Mouse (Mus musculus): ENCODE data around the gene Armh1.

The Armh1 gene

DNA sequence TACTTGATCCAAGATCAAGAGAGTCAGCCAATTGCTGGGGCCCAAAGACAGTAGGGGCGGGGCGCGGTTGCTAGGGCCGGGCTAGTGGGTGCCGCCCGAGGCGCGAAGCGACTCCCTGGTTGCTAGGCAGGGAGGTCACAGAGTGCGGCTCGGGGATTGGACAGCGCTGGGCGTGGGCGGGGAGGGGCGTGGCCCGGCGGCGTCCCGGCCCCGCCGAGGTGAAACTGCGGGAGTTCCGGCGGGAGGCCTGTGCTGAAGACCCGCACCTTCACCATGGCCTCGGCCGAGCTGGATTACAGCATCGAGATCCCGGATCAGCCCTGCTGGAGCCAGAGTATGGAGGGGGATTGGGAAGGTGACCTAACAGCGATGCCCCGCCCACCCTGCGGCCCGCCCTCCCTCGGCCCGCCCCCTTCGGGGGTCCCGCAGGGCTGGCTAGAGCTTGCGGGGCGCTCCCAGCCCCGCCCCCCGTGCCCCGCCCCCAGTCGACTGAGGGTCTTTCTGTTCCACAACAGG is at the start of gene Armh1, which contains the start of gene Tmem53:
Gene Armh1, minus strand, starts transcription at position 325 of the 516 bp plus-strand sequence.
Gene Tmem53, plus strand, starts transcription at position 151 of the 516 bp plus-strand sequence.
- in situ Hi-C loops (cut with MboI, MseI) = no loop called here

DNA sequence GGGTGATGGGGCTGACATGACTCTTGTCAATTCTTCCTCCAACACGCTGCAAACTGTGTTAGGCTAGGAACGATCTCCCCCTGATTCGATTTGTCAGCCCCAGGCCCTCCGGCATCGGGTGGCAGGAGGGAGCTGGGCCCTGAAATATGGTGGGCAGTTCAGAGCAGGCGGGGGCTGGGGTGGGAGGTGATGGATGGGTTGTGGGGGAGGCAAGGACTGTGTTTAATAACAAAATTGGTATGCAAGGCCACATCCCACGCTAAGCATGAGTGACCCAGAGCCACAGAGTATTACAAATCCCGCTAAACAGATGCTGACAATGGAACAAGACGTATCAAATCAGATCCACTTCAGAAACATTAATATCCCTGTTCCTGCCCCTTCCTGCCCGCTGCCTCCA is 48.0 kb upstream of the Armh1 start:
- in situ Hi-C loops (cut with MboI, MseI) = no loop called here

DNA sequence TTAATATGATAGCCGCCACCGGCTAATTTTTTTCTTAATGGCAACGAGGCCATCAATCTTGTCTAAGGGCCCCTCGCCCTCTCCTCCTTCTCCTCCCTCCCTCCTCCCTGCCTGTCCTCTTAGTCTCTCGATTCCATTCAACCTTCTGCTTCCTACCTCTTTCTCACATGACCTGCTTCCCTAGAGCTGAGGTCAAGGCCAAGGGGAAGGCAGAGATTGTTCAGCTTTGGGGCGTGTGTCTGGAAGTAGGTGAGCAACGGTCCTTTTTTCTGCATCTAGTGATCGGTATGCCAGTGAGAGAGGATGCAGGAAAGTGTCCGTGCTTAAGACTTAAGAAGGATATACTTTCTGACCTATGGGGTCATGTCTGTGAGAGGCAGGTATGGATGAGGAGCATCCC is 45.9 kb upstream of the Armh1 start:
- in situ Hi-C loops (cut with MboI, MseI) = no loop called here

DNA sequence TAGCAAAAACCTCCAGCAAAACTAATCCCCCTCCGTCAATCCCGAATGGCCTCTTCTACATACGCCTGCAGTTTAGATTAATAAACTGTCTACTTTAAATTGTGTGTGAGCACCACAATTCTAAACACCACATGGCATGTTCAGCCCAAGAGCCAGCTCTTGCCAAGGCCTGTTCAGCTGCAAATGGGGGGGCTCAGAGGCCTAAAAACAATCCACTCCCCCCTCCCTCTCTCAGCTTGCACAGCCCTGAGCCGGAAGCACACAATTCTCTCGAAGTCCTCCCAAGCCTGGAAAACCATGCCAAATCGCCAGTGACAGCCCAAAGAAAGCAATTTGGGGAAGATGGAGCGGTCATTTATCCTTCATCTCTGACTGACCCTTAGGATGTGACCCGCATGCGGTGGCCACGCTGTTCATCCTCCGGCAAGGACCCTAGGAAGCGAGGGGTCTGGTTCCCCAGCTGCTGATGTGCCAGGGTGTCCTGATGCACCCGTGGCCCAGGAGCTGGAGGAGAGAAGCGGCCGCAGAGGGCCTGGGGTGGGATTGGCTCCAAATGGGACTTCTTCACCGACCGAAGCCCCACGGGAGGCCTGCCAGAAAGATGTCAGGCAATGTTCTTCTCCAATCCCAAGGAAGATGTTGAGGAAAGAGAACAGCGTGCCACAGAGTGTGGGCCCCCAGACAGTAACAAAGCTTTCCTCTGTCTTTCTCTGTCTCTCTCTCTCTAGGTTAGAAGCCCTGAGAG is 45.1 kb upstream of the Armh1 start:
- in situ Hi-C loops (cut with MboI, MseI) = no loop called here

DNA sequence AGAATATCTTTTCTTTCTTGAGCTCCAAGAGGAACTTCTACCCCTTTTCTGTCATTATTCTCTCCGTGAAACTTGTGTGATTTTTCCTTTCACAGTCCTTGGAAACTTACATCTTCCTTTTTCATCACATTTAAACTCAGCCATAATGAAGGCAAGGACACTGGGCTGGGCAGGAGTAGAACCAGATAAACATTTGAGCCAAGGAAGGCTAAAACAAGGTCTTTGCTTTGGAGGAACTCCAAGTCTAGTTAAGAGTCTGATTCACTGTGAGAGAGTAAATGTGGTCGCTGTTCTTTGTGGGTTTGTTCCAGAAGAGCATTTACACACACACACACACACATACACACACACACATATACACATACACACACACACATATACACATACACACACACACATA is 39.8 kb upstream of the Armh1 start:
- in situ Hi-C loops (cut with MboI, MseI) = no loop called here

DNA sequence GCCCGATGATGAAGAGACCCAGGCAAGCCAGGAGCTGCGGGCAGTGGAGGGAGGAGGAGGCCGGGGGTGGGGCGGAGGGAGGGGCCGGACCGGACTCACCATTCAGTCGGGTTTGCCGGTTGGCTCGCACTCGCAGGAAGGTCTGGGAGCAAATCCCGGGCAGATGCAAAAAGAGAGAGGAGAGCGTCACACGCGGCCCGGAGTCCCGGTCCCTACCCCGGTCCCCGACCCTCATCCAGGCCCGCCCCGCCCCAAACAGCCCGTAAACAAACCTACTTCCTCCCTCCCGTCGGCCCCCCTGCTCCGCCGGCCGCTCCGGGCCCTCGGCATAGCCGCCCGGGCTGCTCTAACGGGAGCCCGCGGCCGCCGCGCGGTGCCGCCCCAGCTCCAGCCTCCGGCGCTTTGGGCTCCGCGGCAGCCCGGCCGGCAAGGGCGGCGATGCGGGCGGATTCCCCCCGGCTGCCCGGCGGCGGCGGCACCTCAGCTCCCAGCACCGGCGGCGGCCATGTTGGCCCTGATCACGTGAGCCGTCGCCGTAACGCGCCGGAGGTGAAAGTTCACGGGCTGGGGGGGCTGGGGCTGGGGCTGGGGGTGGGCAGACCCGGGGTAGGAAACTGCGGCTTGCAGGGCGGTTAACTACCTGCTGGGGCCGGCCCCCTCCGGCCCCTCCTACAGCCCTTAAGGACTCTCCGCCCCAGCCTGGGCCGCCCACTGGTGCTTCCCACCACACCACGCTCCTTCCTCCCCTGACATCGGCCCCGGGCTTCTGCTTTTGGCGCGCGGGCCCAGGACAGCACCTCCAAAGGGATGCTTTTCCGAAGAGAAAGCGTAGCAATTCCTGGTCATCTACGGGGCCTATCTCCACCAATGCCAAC is 37.2 kb upstream of the Armh1 start:
- in situ Hi-C loops (cut with MboI, MseI) = no loop called here

DNA sequence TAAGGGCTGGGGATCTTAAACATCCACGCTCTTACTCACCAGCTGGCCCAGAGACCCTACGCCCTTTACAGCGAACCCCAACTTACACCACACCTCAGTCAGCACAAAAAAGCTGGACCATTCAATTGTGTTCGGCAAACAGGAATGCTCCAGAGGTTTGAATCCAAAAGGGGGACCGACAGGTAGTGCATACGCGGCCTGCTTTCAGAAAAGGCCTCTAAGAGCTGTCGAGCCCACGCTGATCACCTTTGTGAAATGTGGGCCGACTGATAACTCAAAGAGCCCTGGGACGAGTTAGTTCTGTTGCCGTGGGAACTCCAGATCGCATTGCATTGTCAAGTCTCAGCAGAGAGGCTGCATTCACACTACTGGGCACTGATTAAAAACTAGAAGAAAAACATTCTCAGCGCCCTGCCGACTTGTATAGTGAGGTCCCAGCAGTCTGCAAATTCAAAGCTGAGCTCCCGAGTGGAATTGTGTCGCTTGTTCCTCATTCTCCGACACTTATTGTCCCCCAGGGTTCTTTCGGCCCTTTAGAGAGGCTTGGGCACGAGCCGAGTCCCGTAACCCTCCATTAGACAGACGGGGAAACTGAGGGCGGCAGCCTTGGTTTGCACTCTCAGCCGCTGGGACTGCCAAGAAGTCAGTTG is 36.5 kb upstream of the Armh1 start:
- in situ Hi-C loops (cut with MboI, MseI) = no loop called here

DNA sequence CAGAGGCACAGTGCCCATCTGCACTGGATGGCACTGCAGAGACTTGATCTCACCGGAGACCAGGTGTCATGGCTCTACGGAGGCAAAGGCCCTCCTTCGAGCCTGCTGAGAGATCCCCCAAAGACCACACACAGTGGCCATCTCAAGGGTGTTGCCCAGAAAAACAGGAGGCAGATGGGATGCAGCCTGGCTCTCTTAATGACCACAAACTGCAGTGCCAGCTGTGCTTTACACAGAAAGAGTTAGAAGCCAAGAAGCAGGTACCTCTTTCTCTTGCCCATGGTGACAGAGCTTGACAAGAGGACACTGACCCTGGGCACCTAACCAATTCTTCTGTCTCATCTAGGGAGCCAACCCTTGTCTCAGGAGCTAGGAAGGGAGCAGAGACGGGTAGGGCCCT is 32.4 kb upstream of the Armh1 start:
- in situ Hi-C loops (cut with MboI, MseI) = no loop called here

DNA sequence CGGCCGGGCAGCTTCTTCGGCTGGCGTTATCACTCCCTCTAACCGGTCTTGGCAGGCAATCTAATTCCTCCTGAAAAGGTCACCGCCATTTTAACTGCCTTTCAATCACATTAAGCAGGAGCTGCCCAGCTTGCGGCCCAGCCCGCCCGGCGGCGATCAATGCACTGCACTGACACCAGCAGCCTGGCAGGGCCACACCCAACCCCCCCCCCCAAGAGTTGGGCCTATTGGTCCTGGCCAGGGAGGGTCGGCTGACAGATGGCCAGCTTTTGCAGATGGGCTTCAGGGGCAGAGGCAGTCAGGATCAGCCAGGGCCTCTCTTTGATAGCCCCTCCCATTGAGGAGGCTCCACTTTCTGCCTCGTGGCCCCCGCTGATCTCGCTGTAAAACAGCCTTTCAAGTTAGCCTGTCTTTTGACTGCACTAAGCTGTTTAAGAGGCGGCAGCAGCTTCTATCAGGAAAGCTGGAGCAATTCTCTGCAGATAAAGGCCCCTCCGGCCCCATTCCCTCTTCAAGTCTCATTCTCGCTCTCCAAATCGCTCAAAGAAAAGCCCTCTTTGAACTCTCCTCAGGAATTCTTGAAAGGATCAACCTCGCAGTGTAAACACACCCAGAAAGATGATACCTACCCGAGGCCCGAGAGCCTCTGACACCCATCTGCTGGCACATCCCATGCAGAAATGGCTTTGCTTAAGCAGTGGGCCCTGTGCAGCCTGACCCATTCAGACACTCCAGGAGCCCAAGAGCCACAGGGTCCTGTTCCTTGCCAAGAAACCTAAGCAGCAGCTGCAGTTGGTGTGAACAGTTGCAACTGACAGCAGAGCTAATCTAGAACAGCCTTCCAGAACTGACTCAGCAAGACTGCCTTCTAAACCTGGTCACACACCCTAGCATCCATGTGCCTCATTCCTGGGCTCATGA is 31.6 kb upstream of the Armh1 start:
- in situ Hi-C loops (cut with MboI, MseI) = no loop called here

DNA sequence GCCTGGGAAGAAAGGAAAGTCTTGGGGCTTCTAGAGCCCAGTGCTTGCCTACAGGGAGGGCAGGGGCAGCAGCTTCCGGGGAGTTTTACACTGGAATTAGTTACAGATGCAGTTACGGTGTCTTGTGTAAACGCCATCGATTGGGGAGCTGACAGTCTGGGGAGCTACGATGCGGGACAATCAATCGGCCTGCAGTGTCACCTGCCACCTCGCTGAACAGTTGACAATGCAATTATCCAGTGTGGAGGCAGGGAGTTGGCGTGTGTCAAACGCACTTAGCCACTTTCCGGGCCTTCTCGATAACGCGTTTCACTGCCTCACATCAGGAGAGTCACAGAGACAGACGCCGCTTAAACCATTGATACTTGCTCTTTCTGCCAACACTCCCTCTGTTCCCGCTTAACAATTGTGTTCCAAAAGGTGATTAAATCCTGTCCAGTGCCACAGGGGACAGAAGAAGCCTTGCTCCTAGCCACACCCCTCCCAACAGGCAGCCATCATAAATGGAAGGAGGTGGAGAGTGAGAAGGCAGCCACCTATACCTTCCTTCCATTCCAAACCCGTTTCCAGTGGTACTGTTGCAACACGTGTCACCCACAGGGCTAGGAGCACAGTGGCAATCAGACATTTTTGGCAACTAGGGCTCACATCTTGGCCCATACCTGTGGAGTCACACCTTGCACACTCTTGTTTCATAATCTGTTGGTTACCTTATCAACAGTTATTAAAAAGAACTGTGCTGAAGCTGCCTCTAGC is 29.3 kb upstream of the Armh1 start:
- in situ Hi-C loops (cut with MboI, MseI) = no loop called here

DNA sequence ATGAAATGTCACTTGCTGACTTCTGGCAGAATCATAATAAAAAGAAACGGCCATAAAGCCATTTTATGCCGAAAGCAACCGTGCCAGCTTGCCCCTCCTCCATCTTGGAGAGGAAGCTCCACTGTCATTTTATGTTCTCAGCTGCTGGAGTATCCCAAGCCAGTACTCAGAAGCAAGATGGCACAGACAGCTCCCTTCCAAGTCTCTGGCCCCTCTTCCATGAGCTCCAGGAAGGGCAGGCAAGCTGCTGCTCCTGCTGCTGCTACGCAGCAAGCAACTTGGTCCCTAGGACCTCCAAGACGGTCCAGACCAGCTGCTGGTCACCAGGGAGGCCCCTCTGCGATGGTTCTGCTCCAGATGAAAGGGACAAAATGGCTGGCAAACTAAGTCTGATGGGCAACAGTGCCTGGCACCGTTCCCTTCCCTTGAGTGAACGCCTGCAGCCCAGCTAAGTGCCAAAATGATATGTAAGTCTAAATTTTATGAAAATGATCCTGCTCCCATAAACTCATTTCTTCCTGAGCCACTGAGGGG is 28.5 kb upstream of the Armh1 start:
- in situ Hi-C loops (cut with MboI, MseI) = no loop called here

DNA sequence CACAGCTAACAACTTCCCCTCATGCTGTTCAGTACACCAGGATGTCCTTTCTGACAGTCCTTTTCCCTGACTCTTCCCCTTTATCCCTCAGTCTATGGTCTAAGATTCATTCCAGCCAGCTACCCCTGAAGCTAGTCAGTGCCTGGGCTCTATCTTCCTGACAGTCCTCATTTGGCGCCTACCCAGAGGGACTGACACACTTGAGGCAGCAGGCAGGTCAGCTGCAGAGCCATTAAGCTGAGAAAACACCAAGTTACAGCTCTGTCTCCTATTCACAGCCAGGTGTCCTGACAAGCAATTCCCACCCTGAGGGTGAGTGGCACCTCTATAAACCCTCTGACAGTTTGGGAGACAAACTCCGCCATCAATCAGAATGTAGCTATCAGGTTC is 27.3 kb upstream of the Armh1 start:
- in situ Hi-C loops (cut with MboI, MseI) = no loop called here

DNA sequence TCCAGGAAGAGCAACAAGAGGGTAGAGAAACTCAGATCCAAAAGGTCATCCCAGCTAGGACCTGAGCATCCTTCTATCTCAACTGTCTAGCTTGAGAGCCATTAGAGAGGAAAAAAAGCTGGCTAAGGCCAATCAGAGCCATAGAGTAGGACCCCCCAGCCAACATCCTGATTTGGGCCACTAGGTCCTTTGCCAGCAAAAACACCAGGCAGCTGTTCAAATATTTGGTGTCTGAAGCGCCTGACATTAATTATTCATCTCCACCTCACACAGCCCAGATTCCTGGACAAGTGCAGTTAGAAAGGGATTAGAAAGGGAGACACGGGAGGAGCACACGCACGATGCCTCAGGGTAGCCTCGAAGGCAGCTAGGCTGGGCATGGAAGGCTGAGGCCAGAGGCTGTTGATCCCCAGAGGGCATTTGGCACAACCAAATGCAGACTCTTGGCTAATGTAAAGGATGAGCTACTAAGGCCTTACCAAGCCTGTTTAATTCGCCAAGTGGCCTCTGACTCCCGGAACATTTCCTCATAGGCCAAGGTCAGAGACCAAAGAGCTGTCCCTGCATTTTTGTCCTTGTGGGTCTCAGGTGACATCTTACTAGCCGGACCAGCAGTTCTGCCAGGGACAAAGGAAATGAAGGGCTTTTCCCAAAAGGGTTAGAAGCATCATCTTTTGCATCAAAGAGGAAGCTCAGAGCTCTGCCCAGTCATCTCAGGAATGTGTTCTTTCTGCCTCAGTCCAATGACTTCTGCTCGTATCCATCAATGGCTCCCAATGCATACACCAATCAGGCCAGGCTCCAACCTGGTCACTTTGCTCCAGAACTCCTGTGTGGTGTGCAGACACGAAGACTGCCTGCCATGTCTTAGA is 26.7 kb upstream of the Armh1 start:
- in situ Hi-C loops (cut with MboI, MseI) = no loop called here

DNA sequence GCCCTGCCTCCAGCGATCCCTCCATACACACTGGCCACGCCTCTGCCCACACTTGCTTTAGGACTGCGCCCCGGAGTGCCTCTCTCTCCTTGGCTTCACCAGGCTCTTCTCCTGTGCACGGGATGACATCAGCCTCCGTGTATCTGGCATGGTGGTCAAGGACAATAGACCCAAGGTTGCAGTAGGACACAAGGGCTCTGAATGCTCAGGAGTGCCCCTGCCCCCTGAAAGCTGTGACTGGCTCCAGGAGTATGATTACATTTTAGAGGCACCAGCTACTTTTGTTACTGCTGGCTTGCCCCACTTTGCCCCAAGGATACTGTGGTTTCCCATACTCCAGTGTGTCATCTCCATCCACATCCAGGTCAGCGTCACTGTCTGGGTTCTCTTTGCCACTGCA is 25.8 kb upstream of the Armh1 start:
- in situ Hi-C loops (cut with MboI, MseI) = no loop called here

DNA sequence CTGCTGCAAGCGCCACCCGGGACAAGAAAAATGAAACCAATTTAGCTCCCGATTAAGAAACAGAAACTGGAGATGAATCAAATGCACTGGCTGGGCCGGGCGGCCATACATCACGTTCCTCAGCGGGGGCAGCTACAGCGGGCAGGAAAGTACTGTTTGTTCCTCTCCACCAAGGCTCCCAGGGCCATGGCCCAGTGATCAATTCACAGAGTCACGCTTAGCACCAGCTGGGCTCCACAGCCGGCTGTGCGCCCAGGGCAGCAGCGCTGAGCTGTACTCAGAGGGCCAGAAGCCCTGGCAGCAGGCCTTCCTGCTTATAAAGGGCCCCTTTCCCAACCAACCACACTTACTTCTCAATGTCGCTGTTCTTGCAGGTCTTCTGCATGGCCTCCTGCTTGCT is 25.1 kb upstream of the Armh1 start:
- in situ Hi-C loops (cut with MboI, MseI) = no loop called here

DNA sequence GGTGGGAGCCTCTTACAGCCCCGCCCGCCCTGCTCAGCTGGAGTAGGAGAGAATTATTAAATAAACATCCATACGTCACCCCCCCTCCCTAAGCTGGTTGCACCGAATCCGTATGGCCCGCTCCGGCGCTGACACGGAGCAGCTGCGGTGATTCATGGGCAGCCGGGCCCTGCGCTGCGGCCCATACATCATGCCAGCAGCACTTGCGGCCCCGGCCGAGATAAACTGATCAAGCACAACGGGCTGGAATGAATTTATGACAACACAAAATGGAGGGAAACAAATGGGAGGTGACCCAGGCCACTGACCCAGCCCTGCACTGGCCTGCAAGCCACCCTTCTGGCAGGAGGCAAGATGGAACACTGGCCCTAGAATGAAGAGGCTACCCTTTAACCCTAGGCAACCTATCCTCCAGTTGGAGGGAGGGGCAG is 24.4 kb upstream of the Armh1 start:
- in situ Hi-C loops (cut with MboI, MseI) = no loop called here

DNA sequence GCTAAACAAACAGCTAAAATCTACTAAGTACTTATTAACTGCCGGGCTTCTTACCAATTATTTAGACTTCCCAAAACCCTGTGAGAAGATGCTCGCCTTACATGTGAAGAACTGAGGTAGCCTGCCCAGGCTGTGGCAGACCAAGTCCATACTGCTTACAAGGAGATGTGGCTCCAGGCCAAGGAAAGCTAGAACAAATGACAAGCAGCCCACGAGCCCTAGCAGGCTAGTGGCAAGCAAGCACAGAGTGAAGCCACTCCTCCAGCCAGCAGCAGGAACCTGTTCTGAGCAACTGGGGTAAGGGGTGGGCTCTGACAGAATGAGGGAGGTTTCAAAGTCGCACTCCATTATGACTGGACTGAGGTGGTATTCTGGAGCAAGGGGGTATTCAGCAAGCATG is 22.8 kb upstream of the Armh1 start:
- in situ Hi-C loops (cut with MboI, MseI) = no loop called here

DNA sequence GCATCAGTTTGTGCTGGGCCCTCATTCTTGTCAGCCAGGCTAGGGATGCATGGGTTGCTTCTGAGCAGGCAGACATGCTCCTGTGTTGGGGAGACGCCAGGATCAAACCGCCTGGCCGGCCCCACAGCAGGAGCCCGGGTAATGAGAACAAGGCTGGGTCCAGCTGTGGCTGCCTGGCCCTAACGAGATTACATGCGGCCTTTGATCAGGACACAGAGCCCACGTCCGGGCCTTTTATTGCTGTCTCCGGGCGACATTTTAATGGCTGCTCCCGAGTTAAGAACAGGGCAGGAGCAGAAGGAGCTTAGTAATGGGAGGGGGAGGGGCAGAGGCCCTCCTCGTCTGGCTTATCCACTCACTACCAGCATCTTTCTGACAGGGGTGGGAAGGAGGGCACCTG is 20.5 kb upstream of the Armh1 start:
- in situ Hi-C loops (cut with MboI, MseI) = no loop called here

DNA sequence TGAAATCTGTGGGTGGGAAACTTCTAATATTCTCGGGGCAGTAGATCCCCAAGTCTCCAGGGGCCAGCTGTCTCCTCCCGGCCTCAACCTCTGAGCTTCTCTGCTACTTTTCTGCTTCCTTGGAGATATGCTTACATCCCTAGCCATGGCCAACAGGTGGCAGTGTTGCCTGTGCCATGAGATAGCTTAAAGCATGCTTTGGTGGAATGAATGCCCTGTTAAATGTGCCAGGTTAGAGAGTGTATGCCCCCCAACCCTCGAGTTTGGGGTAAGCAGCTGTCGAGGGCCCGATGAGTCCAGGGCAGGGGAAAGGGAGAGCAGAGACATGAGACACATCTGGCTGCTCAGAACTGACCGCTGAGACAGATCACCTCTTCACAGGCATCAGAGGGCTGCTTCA is 18.4 kb upstream of the Armh1 start:
- in situ Hi-C loops (cut with MboI, MseI) = no loop called here

All from regulatory T cell (primary cell).